Mouse (Mus musculus): ENCODE results near the gene Camsap1. TPM values are rescaled to one million over a fixed set of nuclear protein-coding genes. Genes with fewer than 3 reads are reported as not detected.

Camsap1 gene
- polyA plus RNA-seq, 1 experiment from 2014 or later = 3.1 TPM

DNA sequence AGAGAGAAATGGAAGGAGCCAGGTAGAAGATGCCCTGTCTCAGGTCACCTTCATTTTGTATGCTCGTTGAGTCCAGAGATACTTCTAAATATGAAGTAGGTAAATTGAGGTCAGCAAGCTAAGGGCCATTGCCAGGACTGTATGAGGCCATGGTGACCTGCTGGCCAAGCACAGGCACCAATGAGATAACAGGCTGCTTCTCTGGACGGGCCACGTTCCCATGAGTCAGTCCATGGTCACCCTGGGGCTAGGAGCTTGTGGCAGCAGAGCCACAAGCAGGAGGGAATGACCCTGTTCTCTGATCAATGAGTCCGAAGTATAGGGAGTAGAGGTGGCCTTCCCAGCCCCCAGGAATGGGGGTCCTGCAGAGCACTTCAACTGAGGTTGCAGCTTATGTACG is 68.3 kb downstream of the Camsap1 start:
- no peaks in the 10 kb centered on the region for H3K9me3 ChIP-seq (ENCODE audit: low read length)
- H3K36me3 ChIP-seq (replicated peaks; ENCODE audit: insufficient read depth, low read length) = no peaks in the 10 kb centered on the region
- no peak overlapping the region for H3K4me2 ChIP-seq (ENCODE audit: low read depth, low read length)
- H3K27me3 ChIP-seq (ENCODE audit: insufficient read depth, low read length) = no peaks in the 10 kb centered on the region
- DNase-seq (no peak), ATAC-seq (no peak)
- H3K27ac ChIP-seq (ENCODE audit: low read depth) = no peak overlapping the region
- 66% methylated on average over 5 of the region's 5 CpGs for WGBS (ENCODE audit: insufficient replicate concordance)
- no peaks in the 10 kb centered on the region for H3K4me1 ChIP-seq (ENCODE audit: insufficient read depth)
- no peak overlapping the region for H3K4me3 ChIP-seq (ENCODE audit: low read depth, low read length)
- TF ChIP-seq CTCF (IDR thresholded peaks at IDR 0.05; ENCODE audit: low read depth) = no peak
- TF ChIP-seq EP300 (IDR thresholded peaks at IDR 0.05; ENCODE audit: low read depth) = no peak
- H3K9ac ChIP-seq (replicated peaks) = no peak overlapping the region

- 0 out of 2 replicates have a peak, but pooled peaks have one; percentile 11 for TF ChIP-seq CTCF (IDR thresholded peaks at IDR 0.05; ENCODE audit: low read depth)
- no peak for TF ChIP-seq EP300 (IDR thresholded peaks at IDR 0.05; ENCODE audit: low read depth)
- Histone ChIP-seq H3K4me1 (ENCODE audit: insufficient read depth) (no peaks in the 10 kb centered on the region), H3K9me3 (ENCODE audit: low read length) (no peaks in the 10 kb centered on the region), H3K27me3 (ENCODE audit: insufficient read depth, low read length) (no peaks in the 10 kb centered on the region), H3K4me2 (ENCODE audit: low read depth, low read length) (no peak overlapping the region), H3K27ac (ENCODE audit: low read depth) (no peak overlapping the region), H3K36me3 (replicated peaks; ENCODE audit: insufficient read depth, low read length) (no peaks in the 10 kb centered on the region), H3K9ac (replicated peaks) (no peak overlapping the region), H3K4me3 (ENCODE audit: low read depth, low read length) (no peak overlapping the region)
- DNase-seq (no peak), ATAC-seq (no peak)
- 64% methylated on average over 4 of the region's 4 CpGs for WGBS (ENCODE audit: insufficient replicate concordance)
Measured at GRCm38 (mm10) chr2:25914201-25914600, 68.9 kb downstream of the Camsap1 start.

DNA sequence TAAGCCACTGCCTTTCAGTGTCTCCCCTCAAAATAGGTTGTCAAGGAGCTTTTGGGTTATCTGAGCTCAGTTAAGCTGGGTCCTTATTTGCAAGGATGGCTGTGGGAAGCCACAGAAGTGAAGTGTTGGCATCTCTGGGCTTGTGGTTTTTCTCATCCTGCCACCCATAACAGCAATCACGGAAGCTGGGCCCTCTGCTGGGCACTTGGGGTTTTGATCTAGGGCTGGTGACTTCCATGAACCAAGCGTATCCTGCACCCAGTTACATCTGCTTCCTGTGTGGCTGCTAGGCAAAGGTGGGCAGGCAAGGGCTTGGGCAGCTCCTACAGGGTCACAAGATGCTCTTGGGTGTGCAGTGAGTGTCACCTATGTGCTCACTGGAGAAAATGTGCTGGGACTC is 69.8 kb downstream of the Camsap1 start:
- H3K9ac ChIP-seq (replicated peaks) = no peak overlapping the region
- DNase-seq (peak; percentile 35), ATAC-seq (no peak)
- no peak overlapping the region for H3K27ac ChIP-seq (ENCODE audit: low read depth)
- H3K4me3 ChIP-seq (ENCODE audit: low read depth, low read length) = no peak overlapping the region
- 19% methylated on average over 2 of the region's 2 CpGs for WGBS (ENCODE audit: insufficient replicate concordance)
- no peaks in the 10 kb centered on the region for H3K36me3 ChIP-seq (replicated peaks; ENCODE audit: insufficient read depth, low read length)
- H3K9me3 ChIP-seq (ENCODE audit: low read length) = no peaks in the 10 kb centered on the region
- peak; percentile 57 for TF ChIP-seq CTCF (IDR thresholded peaks at IDR 0.05; ENCODE audit: low read depth)
- TF ChIP-seq EP300 (IDR thresholded peaks at IDR 0.05; ENCODE audit: low read depth) = no peak
- H3K4me2 ChIP-seq (ENCODE audit: low read depth, low read length) = no peak overlapping the region
- H3K27me3 ChIP-seq (ENCODE audit: insufficient read depth, low read length) = no peaks in the 10 kb centered on the region
- H3K4me1 ChIP-seq (ENCODE audit: insufficient read depth) = no peaks in the 10 kb centered on the region

DNA sequence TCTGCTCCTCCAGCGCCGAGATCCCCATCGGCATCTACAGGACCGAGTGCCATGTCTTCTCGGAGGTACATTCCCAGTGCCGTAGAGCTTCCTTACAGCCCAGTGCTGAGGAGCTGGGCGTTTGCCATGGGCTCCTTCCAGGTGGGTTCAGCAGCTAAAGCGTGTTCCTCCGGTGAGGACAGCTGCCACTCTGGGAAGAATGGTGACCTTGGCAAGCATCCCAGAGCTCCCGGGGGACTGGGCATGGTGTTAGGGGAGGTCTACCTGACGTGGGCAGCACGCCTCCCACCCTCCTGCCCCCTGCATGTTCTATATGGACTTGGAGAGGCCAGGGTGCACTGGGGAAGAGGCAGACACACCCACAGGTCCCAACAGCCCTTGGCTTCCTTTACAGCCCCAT is 73.2 kb downstream of the Camsap1 start:
- no peak for ATAC-seq

DNA sequence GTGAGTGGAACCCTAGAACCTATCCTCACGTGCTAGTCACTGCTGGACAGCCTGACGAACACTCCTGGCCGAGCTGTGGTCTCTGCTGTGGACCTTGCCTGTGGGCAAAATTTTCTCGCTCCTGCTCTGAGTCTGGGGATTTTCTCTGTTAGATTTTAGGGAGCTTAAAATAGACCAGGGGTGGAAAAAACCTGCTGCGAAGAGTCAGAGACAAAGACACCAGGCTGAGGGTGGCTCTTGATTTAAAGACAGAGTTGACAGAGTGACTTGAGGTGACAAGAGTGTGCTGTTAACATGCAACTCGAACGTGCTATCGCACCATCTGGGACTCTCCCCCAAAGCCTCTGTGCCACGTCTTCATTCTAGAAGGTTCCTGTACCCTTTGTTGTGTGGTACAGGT is 84.1 kb downstream of the Camsap1 start:
- DNase-seq (no peak), ATAC-seq (no peak)
- 70% methylated on average over 9 of the region's 9 CpGs for WGBS (ENCODE audit: insufficient replicate concordance)
- Histone ChIP-seq H3K4me1 (ENCODE audit: insufficient read depth) (no peaks in the 10 kb centered on the region), H3K9me3 (ENCODE audit: low read length) (no peaks in the 10 kb centered on the region), H3K9ac (replicated peaks) (no peak overlapping the region), H3K4me3 (ENCODE audit: low read depth, low read length) (no peak overlapping the region), H3K4me2 (ENCODE audit: low read depth, low read length) (no peak overlapping the region), H3K27me3 (ENCODE audit: insufficient read depth, low read length) (no peaks in the 10 kb centered on the region), H3K36me3 (replicated peaks; ENCODE audit: insufficient read depth, low read length) (no peaks in the 10 kb centered on the region), H3K27ac (ENCODE audit: low read depth) (no peak overlapping the region)
- TF ChIP-seq CTCF (IDR thresholded peaks at IDR 0.05; ENCODE audit: low read depth) (no peak), EP300 (IDR thresholded peaks at IDR 0.05; ENCODE audit: low read depth) (no peak)

More for the DNA sequence above, 73.2 kb downstream of the Camsap1 start:
- Histone ChIP-seq H3K9ac (replicated peaks) (no peak overlapping the region), H3K36me3 (replicated peaks; ENCODE audit: insufficient read depth, low read length) (no peaks in the 10 kb centered on the region), H3K27ac (ENCODE audit: low read depth) (no peak overlapping the region), H3K9me3 (ENCODE audit: low read length) (no peaks in the 10 kb centered on the region), H3K4me1 (ENCODE audit: insufficient read depth) (no peaks in the 10 kb centered on the region), H3K27me3 (ENCODE audit: insufficient read depth, low read length) (no peaks in the 10 kb centered on the region), H3K4me2 (ENCODE audit: low read depth, low read length) (no peak overlapping the region), H3K4me3 (ENCODE audit: low read depth, low read length) (no peak overlapping the region)
- DNase-seq = no peak
- TF ChIP-seq CTCF (IDR thresholded peaks at IDR 0.05; ENCODE audit: low read depth) = no peak
- TF ChIP-seq EP300 (IDR thresholded peaks at IDR 0.05; ENCODE audit: low read depth) = no peak
- 72% methylated on average over 12 of the region's 12 CpGs for WGBS (ENCODE audit: insufficient replicate concordance)

- Histone ChIP-seq H3K9ac (replicated peaks) (no peak overlapping the region), H3K27ac (ENCODE audit: low read depth) (no peak overlapping the region), H3K4me3 (ENCODE audit: low read depth, low read length) (no peak overlapping the region), H3K4me1 (ENCODE audit: insufficient read depth) (no peaks in the 10 kb centered on the region), H3K9me3 (ENCODE audit: low read length) (no peaks in the 10 kb centered on the region), H3K4me2 (ENCODE audit: low read depth, low read length) (no peak overlapping the region), H3K36me3 (replicated peaks; ENCODE audit: insufficient read depth, low read length) (no peaks in the 10 kb centered on the region), H3K27me3 (ENCODE audit: insufficient read depth, low read length) (no peaks in the 10 kb centered on the region)
- no peak for DNase-seq
- TF ChIP-seq EP300 (IDR thresholded peaks at IDR 0.05; ENCODE audit: low read depth) (no peak), CTCF (IDR thresholded peaks at IDR 0.05; ENCODE audit: low read depth) (0 out of 2 replicates have a peak, but pooled peaks have one; percentile 8)
- no peak for ATAC-seq
- 57% methylated on average over 7 of the region's 7 CpGs for WGBS (ENCODE audit: insufficient replicate concordance)
Measured at GRCm38 (mm10) chr2:25892440-25892839, 90.6 kb downstream of the Camsap1 start.

DNA sequence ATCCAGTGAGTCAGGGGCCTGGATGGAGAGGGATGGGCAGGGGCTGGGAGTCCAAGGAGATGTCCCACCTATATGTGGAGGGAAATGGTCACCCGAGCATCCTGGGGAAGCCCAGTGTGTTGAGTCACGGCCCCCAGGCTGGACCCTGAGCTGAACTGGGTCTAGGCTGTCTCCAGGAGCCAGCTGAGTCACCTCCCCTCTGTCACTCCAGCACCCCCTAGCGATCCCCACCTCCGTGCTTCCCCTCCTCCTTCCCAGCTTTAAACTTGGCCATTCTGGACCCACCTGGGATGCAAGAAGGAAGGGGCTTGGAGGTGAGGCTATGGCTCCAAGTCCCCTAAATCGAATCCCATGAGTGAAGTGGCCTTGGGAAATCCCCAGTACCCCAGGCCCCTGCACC is 94.9 kb downstream of the Camsap1 start:
- DNase-seq (no peak), ATAC-seq (no peak)
- TF ChIP-seq CTCF (IDR thresholded peaks at IDR 0.05; ENCODE audit: low read depth) (no peak), EP300 (IDR thresholded peaks at IDR 0.05; ENCODE audit: low read depth) (no peak)

More for the DNA sequence above, 94.9 kb downstream of the Camsap1 start:
- H3K4me1 ChIP-seq (ENCODE audit: insufficient read depth) = no peaks in the 10 kb centered on the region
- H3K4me2 ChIP-seq (ENCODE audit: low read depth, low read length) = no peak overlapping the region
- no peaks in the 10 kb centered on the region for H3K36me3 ChIP-seq (replicated peaks; ENCODE audit: insufficient read depth, low read length)
- no peak overlapping the region for H3K27ac ChIP-seq (ENCODE audit: low read depth)
- WGBS (ENCODE audit: insufficient replicate concordance) = 22% methylated on average over 5 of the region's 5 CpGs
- no peak overlapping the region for H3K9ac ChIP-seq (replicated peaks)
- H3K4me3 ChIP-seq (ENCODE audit: low read depth, low read length) = no peak overlapping the region
- no peaks in the 10 kb centered on the region for H3K27me3 ChIP-seq (ENCODE audit: insufficient read depth, low read length)
- H3K9me3 ChIP-seq (ENCODE audit: low read length) = no peaks in the 10 kb centered on the region

Measured in liver, postnatal 0 days (tissue).